Mouse (Mus musculus): ENCODE measurements around the gene Surf2. TPM values are rescaled to one million over a fixed set of nuclear protein-coding genes. Genes with fewer than 3 reads are reported as not detected.

The Surf2 gene
- total RNA-seq, 2 experiments from 2014 or later: 14.7 to 14.8 TPM

GRCm38 (mm10) chr2:26952193-26952592, 36.0 kb downstream of the Surf2 start:
- intact Hi-C loops (cut with DNase I): no loop called here
- no peak for DNase-seq (ENCODE audit: low spot score)

GRCm38 (mm10) chr2:26952866-26953265, 36.7 kb downstream of the Surf2 start:
- intact Hi-C loops (cut with DNase I): no loop called here
- DNase-seq (ENCODE audit: low spot score): no peak

GRCm38 (mm10) chr2:26954735-26955395, 38.7 kb downstream of the Surf2 start:
- intact Hi-C loops (cut with DNase I): no loop called here
- DNase-seq (ENCODE audit: low spot score): no peak

GRCm38 (mm10) chr2:26956811-26957487, 40.8 kb downstream of the Surf2 start:
- no peak for DNase-seq (ENCODE audit: low spot score)
- intact Hi-C loops (cut with DNase I): no loop called here

GRCm38 (mm10) chr2:26957488-26957859, 41.3 kb downstream of the Surf2 start:
- intact Hi-C loops (cut with DNase I): no loop called here

DNA sequence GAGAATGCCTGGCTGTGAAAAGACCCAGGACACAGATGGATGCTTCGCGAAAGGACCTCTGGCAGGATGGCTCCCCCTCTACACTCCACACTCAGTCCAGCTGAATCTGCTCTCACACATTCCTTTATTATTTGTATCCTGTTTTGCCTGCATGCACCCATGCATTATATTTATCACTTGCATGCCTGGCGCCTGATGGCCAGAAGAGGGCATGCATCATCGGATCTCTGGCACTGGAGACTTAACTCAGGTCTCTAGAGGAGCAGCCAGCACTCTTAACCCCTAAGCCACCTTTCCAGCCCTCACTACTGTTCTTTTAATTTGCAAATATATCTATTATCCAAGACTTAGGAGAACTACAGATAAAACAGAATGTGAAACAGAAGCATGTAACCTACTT, 44.6 kb downstream of the Surf2 start:
- DNase-seq (ENCODE audit: low spot score): no peak
- intact Hi-C loops (cut with DNase I): loop anchor here (5.0 kb wide), 1 partner anchor 58 kb away; the partner anchor contains the start of gene Surf6

More at GRCm38 (mm10) chr2:26957488-26957859, 41.3 kb downstream of the Surf2 start:
- DNase-seq (ENCODE audit: low spot score): no peak

DNA sequence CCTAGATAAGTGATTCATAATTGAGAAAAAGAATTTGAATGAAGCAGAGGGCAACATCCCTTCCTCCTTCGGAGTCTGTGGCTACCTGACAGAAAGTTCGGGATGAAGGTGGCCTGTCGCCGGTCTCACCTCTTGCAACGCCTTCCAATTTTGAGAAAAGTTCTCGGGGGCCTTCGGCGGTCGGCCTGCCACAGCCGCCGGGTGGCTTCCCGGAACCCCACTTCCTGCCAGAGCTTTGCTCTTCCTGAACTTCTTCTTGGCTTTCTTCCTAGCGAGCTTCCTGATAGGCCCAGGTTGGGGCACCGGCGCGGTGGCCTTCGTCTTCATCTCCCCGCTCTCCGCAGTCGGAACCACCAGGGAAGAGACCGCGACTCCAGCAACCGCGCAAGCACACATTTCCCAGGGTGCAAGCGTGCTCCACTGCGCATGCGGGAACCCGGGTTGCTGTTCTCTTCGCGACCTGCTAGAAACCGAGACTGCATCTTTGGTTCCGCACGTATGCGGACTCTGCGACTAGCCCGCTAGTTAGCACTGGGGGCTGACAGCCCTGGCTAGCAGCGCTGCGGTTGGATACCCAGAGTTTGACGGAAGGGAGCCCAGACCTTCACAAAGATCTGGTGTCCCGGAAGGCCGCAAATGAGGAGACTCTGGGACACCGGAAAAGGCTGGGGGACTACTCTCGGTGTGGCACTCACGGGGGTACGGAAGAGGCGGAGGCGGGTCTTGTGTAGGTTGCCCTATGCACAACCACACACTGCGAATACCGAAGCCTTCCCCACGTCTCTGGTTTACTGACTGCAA, 48.0 kb downstream of the Surf2 start, which contains the start of gene Rexo4:
TSS of gene Rexo4 (minus strand) at position 464 of the 801 bp plus-strand sequence.
- peak; percentile 86 for DNase-seq (ENCODE audit: low spot score)
- intact Hi-C loops (cut with DNase I): loop anchor here (2.0 to 5.0 kb wide), 2 partner anchors 27 to 62 kb away; partner anchors contain the start of gene Surf6

DNA sequence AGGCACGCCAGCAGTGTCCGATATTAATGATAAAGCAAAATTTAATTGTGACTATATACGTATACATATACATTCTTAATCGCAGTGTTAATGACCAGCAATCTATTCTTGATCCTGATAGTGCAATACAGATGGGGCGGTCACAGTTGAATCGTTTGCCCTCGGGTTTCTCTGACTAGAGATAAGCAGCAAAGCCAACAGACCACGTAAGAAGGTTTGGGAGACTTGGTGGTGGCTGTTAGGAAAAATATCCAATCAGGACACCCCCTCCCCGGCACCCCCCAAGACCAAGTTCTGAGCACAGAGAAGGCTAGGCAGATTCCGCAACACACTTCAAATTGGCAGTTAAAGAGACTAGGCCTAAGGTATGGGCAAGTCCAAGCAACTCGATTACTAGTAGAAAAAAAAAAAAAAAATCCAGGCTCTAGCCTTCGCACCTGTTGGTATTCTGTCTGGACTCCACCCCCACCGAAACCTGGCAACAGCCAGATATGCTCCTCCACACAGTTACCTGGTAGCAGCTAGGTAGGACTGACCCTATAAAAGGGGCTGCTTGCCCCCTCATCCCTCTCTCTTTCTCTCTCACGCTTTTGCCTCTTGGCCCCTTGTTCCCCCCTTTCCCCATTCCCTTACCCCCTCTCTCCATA, 48.7 kb downstream of the Surf2 start:
- intact Hi-C loops (cut with DNase I): loop anchor here (2.0 to 5.0 kb wide), 2 partner anchors 28 to 63 kb away; partner anchors contain the start of gene Surf6
- no peak for DNase-seq (ENCODE audit: low spot score)

- DNase-seq (ENCODE audit: low spot score): no peak
- intact Hi-C loops (cut with DNase I): no loop called here
Measured at GRCm38 (mm10) chr2:26967262-26967661, 51.1 kb downstream of the Surf2 start.

Other genes starting within 250 kb of the Surf2 start
- not detected for gene Lcn4, start 245.1 kb upstream of the Surf2 start, total RNA-seq (2021)
- not detected for gene Abo, start 51.4 kb upstream of the Surf2 start, total RNA-seq (2021)
- 10 to 100 TPM; 12.2 to 13.9 TPM for gene Surf6, start 13.5 kb upstream of the Surf2 start, total RNA-seq (2021)
- 10 to 100 TPM; 23.7 to 25.6 TPM for gene Med22, start 5.7 kb upstream of the Surf2 start, total RNA-seq (2021)
- 100 to 1,000 TPM; 274 to 280 TPM for gene Rpl7a, start 5.6 kb upstream of the Surf2 start, total RNA-seq (2021)
- gene Surf1, start 163 bp downstream of the Surf2 start, total RNA-seq (2021): 10 to 100 TPM; 49.4 to 49.7 TPM
- gene Surf4, start 17.6 kb downstream of the Surf2 start, total RNA-seq (2021): 10 to 100 TPM; 82.1 to 85.7 TPM
- gene Stkld1, start 17.7 kb downstream of the Surf2 start, total RNA-seq (2021): not detected
- gene Rexo4, start 48.0 kb downstream of the Surf2 start, total RNA-seq (2021): 10 to 100 TPM; 13.9 to 15.2 TPM
- gene Adamts13, start 57.0 kb downstream of the Surf2 start, total RNA-seq (2021): not detected
- gene Cacfd1, start 93.6 kb downstream of the Surf2 start, total RNA-seq (2021): 10 to 100 TPM; 37.3 to 41.6 TPM
- under 1 TPM; 0.25 to 0.39 TPM for gene Slc2a6, start 111.6 kb downstream of the Surf2 start, total RNA-seq (2021)
- not detected for gene Mymk, start 155.8 kb downstream of the Surf2 start, total RNA-seq (2021)
- gene Adamtsl2, start 163.0 kb downstream of the Surf2 start, total RNA-seq (2021): 10 to 100 TPM; 19.1 to 26.8 TPM
- under 1 TPM; 0.34 to 0.48 TPM for gene Fam163b, start 226.1 kb downstream of the Surf2 start, total RNA-seq (2021)
- 1 to 10 TPM; 2.1 to 2.7 TPM for gene Dbh, start 248.9 kb downstream of the Surf2 start, total RNA-seq (2021)

All from heart, postnatal 25 days (tissue).